Mouse (Mus musculus) cerebral cortex, adult 2 months (tissue): Measurements from ENCODE around the gene Clca4a.

Source experiments
- WGBS: fragments of 180-500 bp; shearing (Covaris S2); methylation state at CpG from one replicate; pipeline ENCODE4 v1.1.7; 2018; 5-methylcytosine and 5-hydroxymethylcytosine counted together

Gene Clca4a

DNA sequence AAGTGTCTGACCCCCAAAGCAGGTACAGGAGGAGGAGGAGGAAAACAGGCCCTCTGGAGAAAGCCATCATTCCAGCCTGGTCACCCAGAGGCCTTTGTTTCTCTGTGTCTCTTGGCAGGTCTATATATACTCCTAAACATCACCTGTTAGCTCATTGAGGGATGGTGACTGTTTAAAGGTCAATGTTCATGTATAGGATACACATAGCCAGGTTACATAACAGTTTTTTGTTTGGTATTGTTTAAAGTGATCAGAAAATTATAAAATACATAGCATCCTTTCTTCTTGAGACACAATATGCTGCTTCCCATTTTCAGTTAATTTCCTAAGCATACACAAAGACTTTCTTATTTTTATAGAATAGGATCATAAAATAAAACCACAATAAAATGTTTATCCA is at the start of gene Clca4a:
Gene Clca4a, minus strand, starts transcription at position 101 of the 400 bp plus-strand sequence.

DNA sequence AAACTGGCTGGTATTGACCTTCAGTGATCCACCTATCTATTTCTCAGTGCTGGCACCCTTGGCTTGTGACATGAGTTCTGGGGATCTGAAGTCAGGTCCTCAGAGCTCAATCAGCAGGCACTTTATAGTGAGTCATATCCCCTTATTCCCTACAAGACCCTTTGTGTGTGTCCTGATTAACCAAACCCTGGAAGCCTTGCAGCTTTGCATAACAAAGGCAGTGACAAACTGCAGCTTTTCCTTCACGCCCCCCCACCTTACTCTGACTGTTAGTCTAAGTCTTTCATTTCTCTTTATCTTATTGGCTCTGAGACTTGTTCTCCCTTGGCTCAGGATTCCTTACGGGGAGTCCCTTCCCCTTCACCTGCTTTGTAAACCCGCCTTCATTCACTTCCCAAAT is 43.0 kb upstream of the Clca4a start:
- WGBS: 78% methylated on average over 3 of the region's 3 CpGs

DNA sequence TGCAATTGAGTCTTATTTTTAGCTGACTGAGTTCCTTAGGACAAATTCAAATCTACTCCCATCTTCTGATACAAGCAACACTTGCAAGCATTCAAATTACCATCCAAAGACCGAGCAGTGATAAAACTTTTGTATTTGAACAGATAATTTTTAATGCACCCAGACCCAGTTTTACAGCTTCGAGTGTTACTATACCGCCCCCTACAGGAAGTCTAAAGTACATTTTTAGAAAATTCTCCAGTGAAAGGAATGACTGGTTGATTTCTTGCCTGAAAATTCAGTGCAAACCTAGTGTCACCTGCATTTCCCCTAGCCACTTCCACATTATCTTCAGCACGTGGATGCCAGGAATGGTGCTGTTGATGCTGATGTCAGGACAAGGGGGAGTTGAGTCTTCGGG is 29.6 kb upstream of the Clca4a start:
- 38% methylated on average over 5 of the region's 5 CpGs for WGBS

DNA sequence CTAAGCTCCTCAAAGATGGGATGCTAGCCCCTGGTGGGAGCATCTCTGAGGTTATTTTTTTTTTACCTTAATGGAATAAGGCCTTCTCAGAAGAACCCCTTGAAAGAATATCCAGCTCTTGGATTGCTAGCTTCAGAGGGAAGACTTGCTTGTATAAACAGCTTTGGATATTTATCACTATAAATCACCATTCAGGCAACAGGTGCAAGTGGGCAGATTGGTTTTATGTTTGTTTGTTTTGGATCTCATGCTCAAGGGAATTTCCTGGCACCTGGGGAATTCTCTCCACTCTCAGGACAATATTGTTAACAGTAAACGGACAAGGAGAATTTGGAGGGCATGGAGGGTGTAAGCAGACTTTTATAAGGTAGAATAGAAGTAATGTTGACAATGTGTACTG is 26.1 kb upstream of the Clca4a start:
- 69% methylated on average over 1 of the region's 1 CpGs for WGBS

DNA sequence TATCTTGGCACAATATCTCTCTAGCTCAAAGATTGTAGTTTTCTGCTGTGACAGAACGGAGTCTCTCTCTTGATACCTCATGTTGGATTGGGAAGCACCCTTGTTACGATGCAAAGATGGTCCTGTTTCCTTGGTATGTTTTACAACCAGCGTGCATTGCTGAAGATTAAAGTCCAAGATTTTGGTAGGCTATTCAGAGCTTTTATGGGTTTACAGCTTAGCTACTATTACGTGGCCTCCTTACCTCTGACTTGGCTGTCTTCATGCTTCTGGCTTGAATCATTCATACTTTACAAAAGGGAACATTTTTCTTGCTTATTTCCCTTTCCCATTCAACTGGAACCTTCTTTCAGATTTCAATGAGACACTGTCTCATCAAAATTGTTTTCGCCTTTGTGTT is 18.2 kb upstream of the Clca4a start:
- 87% methylated on average over 5 of the region's 5 CpGs for WGBS

DNA sequence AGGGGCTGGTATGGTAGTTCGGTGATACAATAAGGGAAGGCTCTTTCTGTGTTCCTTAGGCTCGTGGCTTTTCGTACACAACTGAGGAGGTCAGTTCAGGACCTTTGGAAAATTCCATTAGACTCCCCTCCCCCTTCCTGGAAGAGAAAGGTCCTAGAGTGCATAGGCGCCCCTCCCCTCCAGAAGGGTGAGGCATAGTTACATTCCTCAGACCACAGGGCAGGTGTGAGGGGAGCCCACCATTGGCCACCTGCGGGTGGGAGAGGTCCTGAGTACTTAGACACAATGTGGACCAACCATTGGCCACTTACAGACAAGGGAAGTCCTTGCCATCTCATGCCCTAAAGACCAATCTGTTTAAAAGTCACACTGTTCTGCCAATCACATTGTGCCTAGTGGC is 11.0 kb upstream of the Clca4a start:
- WGBS: 81% methylated on average over 5 of the region's 5 CpGs

DNA sequence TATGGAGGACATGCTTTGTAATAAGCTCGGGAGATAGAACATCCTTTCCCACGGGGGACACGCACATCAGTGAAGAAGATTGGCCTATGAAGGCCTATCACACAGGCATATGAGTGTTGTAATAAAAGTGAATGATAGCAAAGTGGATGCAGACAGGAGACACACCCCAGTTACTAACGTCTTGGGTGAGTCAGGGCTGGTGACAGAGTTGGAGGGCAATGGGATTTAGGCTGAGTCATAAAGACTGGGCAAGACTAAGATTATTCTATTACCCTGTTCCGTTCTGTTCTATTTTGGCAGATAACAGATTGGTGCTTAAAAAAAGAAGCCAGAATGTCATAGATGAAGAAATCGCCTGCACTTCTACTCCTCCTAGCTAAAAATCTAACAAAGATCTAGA is 5.7 kb upstream of the Clca4a start:
- 61% methylated on average over 6 of the region's 6 CpGs for WGBS

DNA sequence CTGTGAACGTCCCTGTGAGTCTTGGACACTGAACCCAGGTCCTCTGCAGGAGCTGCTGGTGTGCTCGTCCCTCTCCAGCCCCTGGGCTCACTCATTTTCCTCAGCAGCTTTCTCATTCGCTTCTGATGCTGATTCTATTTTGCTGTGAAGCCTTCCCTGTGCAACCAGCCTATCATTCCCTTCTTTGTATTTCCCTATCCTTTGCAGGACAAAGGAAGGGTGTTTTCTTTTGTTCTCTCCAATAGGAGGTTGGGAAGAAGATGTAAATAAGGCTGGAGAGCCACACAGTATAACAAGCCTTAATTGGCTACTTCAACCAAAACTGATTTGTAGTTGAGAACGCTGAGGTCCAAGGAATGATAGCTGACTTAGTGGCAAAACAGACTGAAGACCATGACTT is 2.8 kb upstream of the Clca4a start:
- WGBS: 51% methylated on average over 4 of the region's 4 CpGs

DNA sequence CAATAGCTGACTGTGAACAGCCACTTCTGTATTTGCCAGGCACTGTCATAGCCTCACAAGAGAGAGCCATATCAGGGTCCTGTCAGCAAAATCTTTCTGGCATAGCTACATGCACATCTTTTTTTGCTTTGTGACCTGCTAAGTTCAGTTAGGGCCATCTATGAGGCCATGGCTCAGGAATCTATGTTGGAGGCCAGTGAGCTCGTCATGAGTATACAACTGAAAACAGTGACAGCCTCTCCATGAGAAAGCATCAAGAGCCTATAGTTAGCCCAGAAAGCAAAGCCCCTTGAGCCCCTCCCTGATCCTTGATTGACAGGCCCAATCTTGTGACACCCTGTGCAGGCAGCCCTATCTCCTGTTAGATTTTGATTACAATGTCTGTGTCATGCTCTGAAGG is 1.2 kb upstream of the Clca4a start:
- WGBS: 72% methylated on average over 1 of the region's 1 CpGs

DNA sequence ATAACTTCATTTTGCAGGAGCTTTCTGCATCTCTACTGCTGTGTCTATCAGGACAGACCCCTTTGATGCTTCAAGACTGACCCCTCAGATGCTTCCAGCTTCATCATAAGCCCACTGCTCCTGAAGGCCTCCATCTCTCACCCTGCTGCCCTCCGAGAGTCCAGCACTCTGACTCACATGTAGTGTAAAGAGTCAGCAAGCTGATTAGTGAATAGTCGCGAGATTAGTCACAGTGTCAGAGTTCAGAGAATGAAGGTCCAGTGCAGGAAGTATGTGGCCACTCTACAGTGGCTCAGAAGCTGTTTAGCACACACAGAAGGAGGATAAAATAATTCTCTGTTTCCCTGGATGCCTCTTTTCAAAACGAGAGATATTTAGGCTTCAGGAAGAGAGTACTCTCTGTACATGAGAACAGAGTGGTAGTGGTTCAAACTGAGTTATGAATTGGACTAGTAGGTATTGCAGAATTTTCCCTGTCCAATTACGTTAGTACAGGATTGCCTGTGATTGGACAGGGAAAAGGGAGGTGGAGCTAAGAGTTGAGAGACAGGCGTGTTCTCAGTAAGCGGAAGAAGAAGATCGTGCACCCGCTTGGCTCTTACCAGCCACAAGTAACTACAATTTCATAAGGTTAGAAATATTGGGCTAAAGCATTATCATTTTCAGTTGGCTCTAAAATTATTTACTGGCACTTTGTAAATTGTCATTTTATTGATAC is 3.1 kb downstream of the Clca4a start:
- WGBS: 85% methylated on average over 9 of the region's 9 CpGs

DNA sequence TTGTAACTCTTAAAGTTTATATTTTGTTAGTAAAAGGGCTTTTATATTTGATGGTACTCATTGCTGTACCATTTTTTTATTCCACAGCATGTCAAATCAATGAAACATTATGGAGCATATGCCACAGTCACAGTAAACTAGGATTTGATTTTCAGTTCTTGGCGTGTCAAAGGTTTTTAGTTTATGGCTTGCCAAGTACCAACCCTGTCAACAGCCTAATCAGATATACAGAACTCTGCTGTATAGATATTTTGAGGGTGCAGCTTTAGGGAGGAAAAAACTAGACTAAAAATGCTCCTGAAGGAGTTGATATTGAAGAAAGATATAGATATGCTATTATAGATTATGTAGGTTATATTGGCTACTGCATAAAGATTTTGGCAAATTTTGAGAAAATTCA is 5.1 kb downstream of the Clca4a start:
- WGBS: 84% methylated on average over 1 of the region's 1 CpGs

DNA sequence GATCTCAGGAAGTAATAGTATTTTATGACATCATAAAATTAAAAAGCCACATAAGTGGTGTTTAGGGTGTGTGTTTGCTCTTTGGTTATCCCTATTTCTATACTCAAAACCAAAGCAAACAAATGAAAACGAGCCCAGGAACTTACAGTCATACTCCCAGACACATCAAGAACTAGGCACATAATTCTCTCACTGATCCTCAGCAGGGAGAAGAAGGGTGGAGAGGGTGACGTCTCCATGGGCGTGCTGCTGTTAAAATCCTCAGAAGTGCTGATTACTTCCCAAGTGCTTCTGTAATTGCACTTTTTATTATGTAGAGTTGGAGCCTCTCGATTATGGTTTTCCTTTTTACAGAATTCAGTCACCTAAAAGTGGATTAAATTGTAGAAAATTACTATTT is 8.8 kb downstream of the Clca4a start:
- WGBS: 66% methylated on average over 4 of the region's 4 CpGs

DNA sequence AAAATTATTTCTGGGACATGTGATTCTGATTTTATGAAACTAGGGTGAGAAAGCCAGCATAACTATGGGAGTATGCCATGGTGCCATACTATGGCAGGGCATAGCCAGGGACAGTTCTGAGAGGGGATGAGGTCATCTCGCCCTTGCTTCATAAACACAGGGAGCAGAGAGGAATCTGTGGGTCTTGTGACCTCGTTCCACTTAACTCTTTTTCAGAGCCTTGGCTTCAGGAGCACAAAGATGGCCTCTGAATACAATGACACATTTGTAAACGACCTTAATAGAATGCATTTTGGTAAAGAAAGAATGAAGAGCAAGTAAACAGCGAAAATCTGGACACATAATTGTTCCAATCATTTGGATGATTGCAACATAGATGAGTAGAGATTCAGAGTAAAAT is 24.0 kb downstream of the Clca4a start:
- WGBS: 65% methylated on average over 4 of the region's 4 CpGs

DNA sequence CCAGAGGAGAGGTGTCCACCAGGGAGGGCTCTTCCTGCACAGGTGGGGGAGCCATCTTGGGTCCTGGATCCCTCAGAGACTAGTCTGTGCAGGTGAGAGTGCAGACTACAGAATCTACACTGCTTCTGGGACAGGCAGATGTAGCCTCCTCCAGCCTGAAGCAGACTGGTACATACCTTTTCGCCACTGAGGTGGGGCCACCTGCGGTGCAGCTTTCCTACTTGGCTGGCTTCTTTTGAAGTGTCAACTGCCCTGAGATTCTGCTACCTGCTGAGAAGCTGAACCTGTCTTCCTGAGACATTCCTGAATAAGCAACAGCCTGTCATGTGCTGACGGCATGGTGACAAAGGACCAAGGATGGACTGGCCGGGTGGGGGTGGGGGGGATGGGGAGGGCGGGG is 27.5 kb downstream of the Clca4a start:
- WGBS: 38% methylated on average over 5 of the region's 5 CpGs

DNA sequence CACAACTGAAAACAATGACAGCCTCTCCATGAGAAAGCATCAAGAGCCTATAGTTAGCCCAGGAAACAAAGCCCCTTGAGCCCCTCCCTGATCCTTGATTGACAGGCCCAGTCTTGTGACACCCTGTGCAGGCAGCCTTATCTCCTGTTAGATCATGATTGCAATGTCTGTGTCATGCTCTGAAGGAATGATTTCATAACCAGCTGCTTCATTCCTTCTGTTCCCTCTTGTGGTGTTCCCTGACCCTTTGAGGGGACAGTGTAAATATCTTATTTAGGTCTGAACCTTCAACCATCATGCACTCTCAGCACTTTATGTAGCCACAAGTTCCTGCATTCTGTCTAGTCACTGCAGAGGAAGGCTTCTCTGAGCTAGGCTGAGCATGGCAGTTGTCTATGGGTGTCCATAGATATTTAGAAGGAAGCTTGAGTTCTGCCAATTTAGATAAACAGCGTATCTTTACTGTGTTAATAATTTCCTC is 41.8 kb downstream of the Clca4a start:
- WGBS: 96% methylated on average over 1 of the region's 1 CpGs

DNA sequence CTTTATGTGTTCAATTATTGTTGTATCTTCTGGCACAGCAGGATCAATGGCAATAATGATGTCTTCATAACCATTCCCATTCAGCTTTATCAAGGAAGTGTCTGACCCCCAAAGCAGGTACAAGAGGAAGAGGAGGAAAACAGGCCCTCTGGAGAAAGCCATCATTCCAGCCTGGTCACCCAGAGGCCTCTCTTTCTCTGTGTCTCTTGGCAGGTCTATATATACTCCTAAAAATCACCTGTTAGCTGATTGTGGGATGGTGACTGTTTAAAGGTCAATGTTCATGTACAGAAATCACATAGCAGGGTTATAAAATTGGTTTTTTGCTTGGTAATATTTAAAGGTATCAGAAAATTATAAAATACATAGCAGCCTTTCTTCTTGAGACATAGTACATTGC is 42.5 kb downstream of the Clca4a start, which contains the start of gene Clca4b:
Gene Clca4b, minus strand, starts transcription at position 195 of the 400 bp plus-strand sequence.

DNA sequence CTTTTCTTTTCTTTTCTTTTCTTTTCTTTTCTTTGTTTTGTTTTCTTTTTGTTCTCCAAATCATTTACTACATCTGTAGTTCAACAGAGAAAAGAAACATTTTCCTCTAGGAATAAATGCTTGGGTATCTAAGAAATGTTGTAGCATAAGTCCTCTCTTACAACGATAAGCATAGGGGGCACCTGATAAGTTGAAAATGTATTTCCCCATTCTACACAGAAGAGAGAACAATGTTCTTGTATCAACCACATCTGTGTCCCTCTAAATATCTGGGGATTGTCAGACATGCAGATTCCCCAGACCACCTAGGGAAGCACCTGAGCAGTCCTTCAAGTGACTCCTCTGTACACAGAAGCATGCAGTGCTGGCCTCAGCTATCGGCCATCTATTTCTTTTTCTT is 60.8 kb downstream of the Clca4a start:
- 83% methylated on average over 2 of the region's 2 CpGs for WGBS
